In genomic region chr13:97577081-97577785, GRCm38 (mm10) we compare ENCODE assay signal across 12 mouse cellular contexts.
DNase-seq lines count a peak whose midpoint lies in the region; ATAC-seq and TF ChIP-seq lines count a peak whose summit lies in the region.
"Had no signal": no experiment of that assay in that cellular context is flagged by ENCODE, and none has a peak within 500 bp of the region (broad histone marks: within the 10 kb centered on the region; RNA-seq: fewer than 3 reads in every experiment).

No protein-coding gene starts in this region.

- no peak overlapping the region for H3K27ac ChIP-seq in forebrain, embryonic 14.5 days (ENCODE audit: low read depth, low read length)
- H3K27ac ChIP-seq in forebrain, embryonic 12.5 days = no peak overlapping the region
- no peak overlapping the region for H3K27ac ChIP-seq in kidney, embryonic 15.5 days
- H3K27ac ChIP-seq in embryonic facial prominence, embryonic 10.5 days (replicated peaks) = peak overlapping the region; percentile 31; the same call in 1 of the 2 replicates
- H3K27ac ChIP-seq in limb, embryonic 12.5 days = peak overlapping the region; percentile 72
- no peak overlapping the region for H3K27ac ChIP-seq in cerebellum, adult 2 months (ENCODE audit: insufficient read depth, low read length)
- H3K27ac ChIP-seq: liver, embryonic 14.5 days had no signal

- DNase-seq in forebrain, embryonic 14.5 days (ENCODE audit: low spot score) = peak; percentile 56
- DNase-seq in kidney, postnatal 25 days = no peak
- DNase-seq in embryonic facial prominence, embryonic 10.5 days (ENCODE audit: low spot score) = peak; percentile 33
- DNase-seq in cerebellum, adult 2 months = no peak
- no peak for DNase-seq in urinary bladder, postnatal 36 days (ENCODE audit: low spot score in 2 of 2)
- DNase-seq: adrenal gland, postnatal 14 days; cerebellum, adult 9-10 months; layer of hippocampus, adult 9-11 months had no signal

- H3K27me3 ChIP-seq in forebrain, embryonic 14.5 days (replicated peaks; ENCODE audit: control insufficient read depth, insufficient read depth, low read length) = no peaks in the 10 kb centered on the region
- H3K27me3 ChIP-seq in forebrain, embryonic 12.5 days = peaks cover 3% of the 10 kb centered on the region; the same call in 1 of the 2 replicates
- no peaks in the 10 kb centered on the region for H3K27me3 ChIP-seq in kidney, embryonic 15.5 days
- H3K27me3 ChIP-seq in embryonic facial prominence, embryonic 10.5 days (replicated peaks; ENCODE audit: low read depth, poor library complexity, severe bottlenecking) = peaks cover 8% of the 10 kb centered on the region; the same call in 1 of the 2 replicates
- no peaks in the 10 kb centered on the region for H3K27me3 ChIP-seq in limb, embryonic 12.5 days
- H3K27me3 ChIP-seq in cerebellum, adult 2 months (ENCODE audit: control insufficient read depth, insufficient read depth, low read length) = no peaks in the 10 kb centered on the region

- no peaks in the 10 kb centered on the region for H3K36me3 ChIP-seq in forebrain, embryonic 14.5 days (ENCODE audit: control insufficient read depth, insufficient read depth, low read length)
- H3K36me3 ChIP-seq in forebrain, embryonic 12.5 days (replicated peaks) = no peaks in the 10 kb centered on the region
- H3K36me3 ChIP-seq in kidney, embryonic 15.5 days = no peaks in the 10 kb centered on the region
- H3K36me3 ChIP-seq in embryonic facial prominence, embryonic 10.5 days (replicated peaks) = no peaks in the 10 kb centered on the region
- H3K36me3 ChIP-seq in limb, embryonic 12.5 days = no peaks in the 10 kb centered on the region

- WGBS in forebrain, embryonic 14.5 days = 20% methylated on average over 9 of the region's 9 CpGs
- 42% methylated on average over 9 of the region's 9 CpGs for WGBS in forebrain, embryonic 12.5 days
- WGBS in kidney, embryonic 15.5 days = 28% methylated on average over 9 of the region's 9 CpGs
- WGBS in embryonic facial prominence, embryonic 10.5 days = 49% methylated on average over 9 of the region's 9 CpGs
- 12% methylated on average over 9 of the region's 9 CpGs for WGBS in limb, embryonic 12.5 days
- WGBS in cerebellum, adult 2 months = 77% methylated on average over 9 of the region's 9 CpGs

- ATAC-seq in forebrain, embryonic 14.5 days = 0 out of 2 replicates have a peak, but pooled peaks have one; percentile 40
- ATAC-seq in forebrain, embryonic 12.5 days (ENCODE audit: low FRiP score) = no peak
- peak; percentile 70; the same call in 1 of the 2 replicates for ATAC-seq in kidney, embryonic 15.5 days (replicated peaks; ENCODE audit: low FRiP score)
- ATAC-seq in limb, embryonic 12.5 days (ENCODE audit: insufficient number of reproducible peaks, insufficient read depth, low FRiP score, low TSS enrichment, low read depth) = peak; percentile 62; the same call in 1 of the 2 replicates

- H3K9ac ChIP-seq in forebrain, embryonic 14.5 days (ENCODE audit: low read length) = no peak overlapping the region
- H3K9ac ChIP-seq in forebrain, embryonic 12.5 days = no peak overlapping the region
- no peak overlapping the region for H3K9ac ChIP-seq in kidney, embryonic 15.5 days
- no peak overlapping the region for H3K9ac ChIP-seq in limb, embryonic 12.5 days (replicated peaks)
- H3K9ac ChIP-seq: liver, embryonic 14.5 days had no signal

- no peaks in the 10 kb centered on the region for H3K9me3 ChIP-seq in forebrain, embryonic 14.5 days (replicated peaks; ENCODE audit: control insufficient read depth, low read length)
- no peaks in the 10 kb centered on the region for H3K9me3 ChIP-seq in forebrain, embryonic 12.5 days
- no peaks in the 10 kb centered on the region for H3K9me3 ChIP-seq in kidney, embryonic 15.5 days (replicated peaks)
- H3K9me3 ChIP-seq in embryonic facial prominence, embryonic 10.5 days = no peaks in the 10 kb centered on the region
- H3K9me3 ChIP-seq in limb, embryonic 12.5 days = no peaks in the 10 kb centered on the region

- no peak for TF ChIP-seq CTCF in cerebellum, adult 2 months (IDR thresholded peaks at IDR 0.05; ENCODE audit: borderline replicate concordance, insufficient read depth, low read depth, low read length)

- H3K4me1 ChIP-seq in forebrain, embryonic 14.5 days (ENCODE audit: control insufficient read depth, insufficient read depth, low read length) = peaks cover 3% of the 10 kb centered on the region; the same call in 1 of the 2 replicates
- H3K4me1 ChIP-seq in forebrain, embryonic 12.5 days = peaks cover 21% of the 10 kb centered on the region
- peaks cover 44% of the 10 kb centered on the region for H3K4me1 ChIP-seq in kidney, embryonic 15.5 days
- peaks cover 56% of the 10 kb centered on the region for H3K4me1 ChIP-seq in embryonic facial prominence, embryonic 10.5 days
- peaks cover 40% of the 10 kb centered on the region for H3K4me1 ChIP-seq in limb, embryonic 12.5 days (replicated peaks)
- H3K4me1 ChIP-seq in cerebellum, adult 2 months (ENCODE audit: control insufficient read depth, insufficient read depth, low read length) = no peaks in the 10 kb centered on the region

- no peak overlapping the region for H3K4me2 ChIP-seq in forebrain, embryonic 14.5 days (ENCODE audit: low read length)
- H3K4me2 ChIP-seq in forebrain, embryonic 12.5 days = no peak overlapping the region
- H3K4me2 ChIP-seq in kidney, embryonic 15.5 days = no peak overlapping the region
- no peak overlapping the region for H3K4me2 ChIP-seq in limb, embryonic 12.5 days

- no peak for TF ChIP-seq POLR2A in cerebellum, adult 2 months (IDR thresholded peaks at IDR 0.05; ENCODE audit: borderline replicate concordance, insufficient read depth, low read length)

- H3K4me3 ChIP-seq in forebrain, embryonic 14.5 days (ENCODE audit: low read depth, low read length) = no peak overlapping the region
- no peak overlapping the region for H3K4me3 ChIP-seq in forebrain, embryonic 12.5 days (replicated peaks)
- no peak overlapping the region for H3K4me3 ChIP-seq in kidney, embryonic 15.5 days (replicated peaks)
- no peak overlapping the region for H3K4me3 ChIP-seq in embryonic facial prominence, embryonic 10.5 days
- H3K4me3 ChIP-seq in limb, embryonic 12.5 days (replicated peaks) = no peak overlapping the region
- H3K4me3 ChIP-seq in cerebellum, adult 2 months (replicated peaks; ENCODE audit: insufficient read depth, low read depth, low read length) = no peak overlapping the region

Comparison
In these comparisons a context has a peak if more than half of its experiments do, and no peak if none do; other contexts are left out.
1. DNase-seq: peak in forebrain, embryonic 14.5 days (single experiment) and embryonic facial prominence, embryonic 10.5 days (single experiment); none in kidney, postnatal 25 days (0 of 2), cerebellum, adult 2 months (0 of 2) and urinary bladder, postnatal 36 days (0 of 2).
2. H3K27ac ChIP-seq: peak in embryonic facial prominence, embryonic 10.5 days (single experiment) and limb, embryonic 12.5 days (single experiment); none in forebrain, embryonic 14.5 days (single experiment), forebrain, embryonic 12.5 days (single experiment), kidney, embryonic 15.5 days (single experiment) and cerebellum, adult 2 months (single experiment).